Mouse (Mus musculus) bone marrow macrophage, adult 2 months (primary cell): Measurements from ENCODE around the gene Agk.

Experiments used
- CTCF ChIP-seq: IDR thresholded peaks from 2 replicates; pipeline ENCODE4 v1.5.1; 2012; ENCODE audit warnings: low read depth, mild to moderate bottlenecking, low read length, moderate library complexity
- POLR2A ChIP-seq: IDR thresholded peaks from 2 replicates; pipeline ENCODE4 v1.6.1; 2012; ENCODE audit warnings: mild to moderate bottlenecking, low read depth, low read length, borderline replicate concordance

DNA sequence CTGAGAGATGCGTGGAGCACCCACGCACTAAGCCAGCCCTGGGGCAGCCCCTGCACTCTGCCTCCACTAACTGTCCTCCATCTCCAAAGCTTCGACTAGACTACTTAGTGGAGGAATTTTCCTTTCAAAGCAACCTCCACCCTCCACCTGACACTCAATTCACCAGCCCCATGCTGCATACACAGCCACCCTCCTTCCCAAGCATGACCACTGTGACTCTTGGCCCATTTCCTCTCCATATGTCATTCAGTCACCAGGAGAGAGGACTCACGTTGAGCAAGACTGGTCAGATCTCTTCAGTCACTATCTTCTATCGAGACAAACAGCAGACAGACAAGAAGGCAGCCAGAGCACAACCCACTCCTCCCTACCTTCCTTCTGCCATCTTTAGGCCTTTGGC is 88.1 kb downstream of the Agk start:
- no peak for TF ChIP-seq POLR2A
- no peak for TF ChIP-seq CTCF
